Mouse (Mus musculus) right cerebral cortex, postnatal 4 days (tissue): ENCODE measurements at regions not wholly inside any gene's neighbourhood (a gene's known extent, or its start where the extent isn't known, plus 50 kb on each side); places are given as distances from the start of the nearest gene placed in this dataset.

ENCODE experiments used
- DNase-seq: peaks from one replicate; pipeline ENCODE4 v3.0.0-alpha.2; 2022

- DNase-seq: no peak
Measured at GRCm38 (mm10) chr3:35688111-35688510, 65.8 kb upstream of the Atp11b start.

GRCm38 (mm10) chr3:35688781-35689180 is 65.1 kb upstream of the Atp11b start:
- DNase-seq: peak; percentile 6

- peak; percentile 66 for DNase-seq
Measured at GRCm38 (mm10) chr3:35693039-35693438, 60.9 kb upstream of the Atp11b start.

GRCm38 (mm10) chr3:35693551-35693950 is 60.4 kb upstream of the Atp11b start:
- no peak for DNase-seq

GRCm38 (mm10) chr3:35694241-35694640 is 59.7 kb upstream of the Atp11b start:
- no peak for DNase-seq

GRCm38 (mm10) chr3:35695859-35696258 is 58.0 kb upstream of the Atp11b start:
- DNase-seq: no peak

- DNase-seq: no peak
Measured at GRCm38 (mm10) chr3:35699266-35699665, 54.6 kb upstream of the Atp11b start.

GRCm38 (mm10) chr3:35699979-35700378 is 53.9 kb upstream of the Atp11b start:
- DNase-seq: no peak

GRCm38 (mm10) chr3:35703528-35704327 is 50.2 kb upstream of the Atp11b start:
- DNase-seq: no peak
